Mouse (Mus musculus): ENCODE data around the gene Xndc1. TPM values are rescaled to one million over a fixed set of nuclear protein-coding genes. Genes with fewer than 3 reads are reported as not detected.
A peak's percentile ranks its signal among the peaks of the same experiment; 100 is the strongest.

Gene Xndc1
- polyA plus RNA-seq, 1 experiment = 6.1 TPM

GRCm38 (mm10) chr7:102102241-102102640 is 36.9 kb downstream of the Xndc1 start:
- Histone ChIP-seq H3K36me3 (ENCODE audit: control insufficient read depth, insufficient read depth) (no peaks in the 10 kb centered on the region), H3ac (ENCODE audit: control insufficient read depth, insufficient read length) (no peak overlapping the region), H3K27me3 (ENCODE audit: control insufficient read depth, insufficient read depth, insufficient read length) (peaks cover 15% of the 10 kb centered on the region), H3K79me2 (ENCODE audit: control insufficient read depth, insufficient read depth) (no peaks in the 10 kb centered on the region), H3K4me2 (ENCODE audit: low read depth) (peak overlapping the region; percentile 68), H3K4me3 (peak overlapping the region; percentile 23)
- TF ChIP-seq REST (IDR thresholded peaks at IDR 0.05; ENCODE audit: insufficient read depth, insufficient read length) = no peak
- TF ChIP-seq E2F4 (IDR thresholded peaks at IDR 0.05; ENCODE audit: insufficient read depth) = no peak
- TF ChIP-seq MYOD1 (IDR thresholded peaks at IDR 0.05; ENCODE audit: control insufficient read depth in 1 of 3, insufficient read length in 2 of 3, low read depth in 2 of 3) = no peak
- TF ChIP-seq MAX (IDR thresholded peaks at IDR 0.05; ENCODE audit: low read depth) = no peak
- no peak for TF ChIP-seq CEBPB (IDR thresholded peaks at IDR 0.05; ENCODE audit: insufficient read depth, poor library complexity, severe bottlenecking)
- TF ChIP-seq USF1 (IDR thresholded peaks at IDR 0.05; ENCODE audit: low read depth) = no peak
- no peak for TF ChIP-seq SRF (IDR thresholded peaks at IDR 0.05; ENCODE audit: control insufficient read depth, insufficient read length, low read depth)
- TF ChIP-seq POLR2AphosphoS2 (IDR thresholded peaks at IDR 0.05; ENCODE audit: insufficient read length, low read depth) = no peak
- no peak for TF ChIP-seq MYOG (IDR thresholded peaks at IDR 0.05; ENCODE audit: control insufficient read depth in 1 of 3, insufficient read depth in 1 of 3, insufficient read length in 2 of 3, low read depth in 2 of 3)
- no peak for TF ChIP-seq TCF3 (IDR thresholded peaks at IDR 0.05; ENCODE audit: insufficient read length, low read depth)

GRCm38 (mm10) chr7:102102696-102103095 is 37.4 kb downstream of the Xndc1 start:
- no peak overlapping the region for H3ac ChIP-seq (ENCODE audit: control insufficient read depth, insufficient read length)
- TF ChIP-seq MYOG (IDR thresholded peaks at IDR 0.05; ENCODE audit: control insufficient read depth in 1 of 3, insufficient read depth in 1 of 3, insufficient read length in 2 of 3, low read depth in 2 of 3) (no peak), REST (IDR thresholded peaks at IDR 0.05; ENCODE audit: insufficient read depth, insufficient read length) (no peak), CEBPB (IDR thresholded peaks at IDR 0.05; ENCODE audit: insufficient read depth, poor library complexity, severe bottlenecking) (no peak), TCF3 (IDR thresholded peaks at IDR 0.05; ENCODE audit: insufficient read length, low read depth) (no peak)
- H3K36me3 ChIP-seq (ENCODE audit: control insufficient read depth, insufficient read depth) = no peaks in the 10 kb centered on the region
- no peaks in the 10 kb centered on the region for H3K79me2 ChIP-seq (ENCODE audit: control insufficient read depth, insufficient read depth)
- peak overlapping the region; percentile 68 for H3K4me2 ChIP-seq (ENCODE audit: low read depth)
- peaks cover 15% of the 10 kb centered on the region for H3K27me3 ChIP-seq (ENCODE audit: control insufficient read depth, insufficient read depth, insufficient read length)
- H3K4me3 ChIP-seq = peak overlapping the region; percentile 23

- Histone ChIP-seq H3K79me2 (ENCODE audit: control insufficient read depth, insufficient read depth) (no peaks in the 10 kb centered on the region), H3K4me3 (peak overlapping the region; percentile 23), H3K36me3 (ENCODE audit: control insufficient read depth, insufficient read depth) (no peaks in the 10 kb centered on the region), H3K27me3 (ENCODE audit: control insufficient read depth, insufficient read depth, insufficient read length) (peaks cover 15% of the 10 kb centered on the region), H3K4me2 (ENCODE audit: low read depth) (peak overlapping the region; percentile 68), H3ac (ENCODE audit: control insufficient read depth, insufficient read length) (no peak overlapping the region)
- TF ChIP-seq USF1 (IDR thresholded peaks at IDR 0.05; ENCODE audit: low read depth) = no peak
- no peak for TF ChIP-seq SRF (IDR thresholded peaks at IDR 0.05; ENCODE audit: control insufficient read depth, insufficient read length, low read depth)
- no peak for TF ChIP-seq MAX (IDR thresholded peaks at IDR 0.05; ENCODE audit: low read depth)
- no peak for TF ChIP-seq POLR2AphosphoS2 (IDR thresholded peaks at IDR 0.05; ENCODE audit: insufficient read length, low read depth)
- no peak for TF ChIP-seq TCF3 (IDR thresholded peaks at IDR 0.05; ENCODE audit: insufficient read length, low read depth)
Observed at GRCm38 (mm10) chr7:102103555-102103954, 38.2 kb downstream of the Xndc1 start.

- Histone ChIP-seq H3ac (ENCODE audit: control insufficient read depth, insufficient read length) (no peak overlapping the region), H3K27me3 (ENCODE audit: control insufficient read depth, insufficient read depth, insufficient read length) (peaks cover 15% of the 10 kb centered on the region), H3K79me2 (ENCODE audit: control insufficient read depth, insufficient read depth) (no peaks in the 10 kb centered on the region), H3K4me2 (ENCODE audit: low read depth) (peak overlapping the region; percentile 68), H3K4me3 (no peak overlapping the region), H3K36me3 (ENCODE audit: control insufficient read depth, insufficient read depth) (no peaks in the 10 kb centered on the region)
- TF ChIP-seq REST (IDR thresholded peaks at IDR 0.05; ENCODE audit: insufficient read depth, insufficient read length) = no peak
- TF ChIP-seq POLR2A (IDR thresholded peaks at IDR 0.05; ENCODE audit: insufficient read length, low read depth) = no peak
- TF ChIP-seq CEBPB (IDR thresholded peaks at IDR 0.05; ENCODE audit: insufficient read depth, poor library complexity, severe bottlenecking) = no peak
- no peak for TF ChIP-seq MAX (IDR thresholded peaks at IDR 0.05; ENCODE audit: low read depth)
- TF ChIP-seq TCF3 (IDR thresholded peaks at IDR 0.05; ENCODE audit: insufficient read length, low read depth) = no peak
- TF ChIP-seq E2F4 (IDR thresholded peaks at IDR 0.05; ENCODE audit: insufficient read depth) = no peak
Observed at GRCm38 (mm10) chr7:102104126-102104525, 38.8 kb downstream of the Xndc1 start.

GRCm38 (mm10) chr7:102106700-102107141 is 41.4 kb downstream of the Xndc1 start:
- no peak overlapping the region for H3ac ChIP-seq (ENCODE audit: control insufficient read depth, insufficient read length)
- no peak overlapping the region for H3K4me3 ChIP-seq
- no peaks in the 10 kb centered on the region for H3K36me3 ChIP-seq (ENCODE audit: control insufficient read depth, insufficient read depth)
- peaks cover 15% of the 10 kb centered on the region for H3K27me3 ChIP-seq (ENCODE audit: control insufficient read depth, insufficient read depth, insufficient read length)
- no peak overlapping the region for H3K4me2 ChIP-seq (ENCODE audit: low read depth)
- H3K79me2 ChIP-seq (ENCODE audit: control insufficient read depth, insufficient read depth) = no peaks in the 10 kb centered on the region
- no peak for TF ChIP-seq MAX (IDR thresholded peaks at IDR 0.05; ENCODE audit: low read depth)
- TF ChIP-seq TCF12 (IDR thresholded peaks at IDR 0.05; ENCODE audit: insufficient read depth, poor library complexity, severe bottlenecking) = no peak
- TF ChIP-seq CEBPB (IDR thresholded peaks at IDR 0.05; ENCODE audit: insufficient read depth, poor library complexity, severe bottlenecking) = no peak
- TF ChIP-seq SRF (IDR thresholded peaks at IDR 0.05; ENCODE audit: control insufficient read depth, insufficient read length, low read depth) = no peak

- Histone ChIP-seq H3K79me2 (ENCODE audit: control insufficient read depth, insufficient read depth) (no peaks in the 10 kb centered on the region), H3K4me2 (ENCODE audit: low read depth) (no peak overlapping the region), H3K27me3 (ENCODE audit: control insufficient read depth, insufficient read depth, insufficient read length) (peaks cover 20% of the 10 kb centered on the region), H3K4me3 (no peak overlapping the region), H3ac (ENCODE audit: control insufficient read depth, insufficient read length) (no peak overlapping the region), H3K36me3 (ENCODE audit: control insufficient read depth, insufficient read depth) (no peaks in the 10 kb centered on the region)
- no peak for TF ChIP-seq TCF3 (IDR thresholded peaks at IDR 0.05; ENCODE audit: insufficient read length, low read depth)
- peak; percentile 12 for TF ChIP-seq POLR2AphosphoS2 (IDR thresholded peaks at IDR 0.05; ENCODE audit: insufficient read length, low read depth)
- TF ChIP-seq E2F4 (IDR thresholded peaks at IDR 0.05; ENCODE audit: insufficient read depth) = no peak
- no peak for TF ChIP-seq MYOD1 (IDR thresholded peaks at IDR 0.05; ENCODE audit: control insufficient read depth in 1 of 3, insufficient read length in 2 of 3, low read depth in 2 of 3)
- no peak for TF ChIP-seq SRF (IDR thresholded peaks at IDR 0.05; ENCODE audit: control insufficient read depth, insufficient read length, low read depth)
Observed at GRCm38 (mm10) chr7:102108206-102108605, 42.9 kb downstream of the Xndc1 start.
